Mouse (Mus musculus): ENCODE measurements around the gene Cabcoco1. TPM values are rescaled to one million over a fixed set of nuclear protein-coding genes. Genes with fewer than 3 reads are reported as not detected.

The Cabcoco1 gene
- total RNA-seq, 1 experiment from 2014 or later = 6.5 TPM

- no peak for DNase-seq
These were observed 106.6 kb downstream of the Cabcoco1 start for GRCm38 (mm10) chr10:68435001-68435560.

GRCm38 (mm10) chr10:68434045-68434639 lies 107.6 kb downstream of the Cabcoco1 start:
- no peak for DNase-seq

DNA sequence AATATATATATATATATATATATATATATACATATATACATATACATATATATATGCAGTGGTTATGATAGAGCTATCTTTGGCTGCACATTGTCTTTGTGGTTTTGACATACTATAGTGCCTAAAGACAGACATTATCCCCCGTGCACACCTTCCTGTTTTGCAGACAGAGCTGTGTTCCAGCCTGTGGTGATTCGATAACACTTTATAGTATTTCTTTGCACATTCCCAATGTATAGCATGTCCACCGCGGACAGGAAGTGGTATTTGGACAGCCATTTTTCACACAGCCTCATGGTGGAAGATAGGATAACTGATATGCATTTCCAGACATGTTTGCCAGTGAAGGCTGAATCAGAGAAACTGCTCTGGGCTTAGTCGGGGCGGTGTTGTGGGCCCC lies 110.3 kb downstream of the Cabcoco1 start:
- no peak for DNase-seq

DNA sequence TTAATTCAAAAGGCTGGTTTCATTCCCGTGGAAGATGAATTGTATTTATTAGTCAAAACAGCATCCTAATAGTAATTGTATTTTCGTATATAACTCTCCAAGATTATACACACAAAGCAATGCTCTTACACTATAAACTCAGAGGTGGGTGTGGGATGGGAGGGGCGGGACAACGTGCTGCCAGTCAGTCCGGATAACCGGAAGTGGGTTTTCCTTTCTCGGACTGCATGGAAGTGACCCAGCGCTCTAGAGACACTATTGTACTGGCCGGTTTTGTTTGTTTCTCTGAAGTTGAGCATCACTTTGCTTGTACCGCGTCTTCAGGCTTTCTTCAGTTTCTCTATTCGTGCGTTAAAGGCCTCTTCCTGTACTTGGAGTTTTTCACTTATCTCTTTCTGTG lies 110.8 kb downstream of the Cabcoco1 start:
- DNase-seq = no peak

- DNase-seq = no peak
These were observed 121.2 kb downstream of the Cabcoco1 start for GRCm38 (mm10) chr10:68420393-68420920.

DNA sequence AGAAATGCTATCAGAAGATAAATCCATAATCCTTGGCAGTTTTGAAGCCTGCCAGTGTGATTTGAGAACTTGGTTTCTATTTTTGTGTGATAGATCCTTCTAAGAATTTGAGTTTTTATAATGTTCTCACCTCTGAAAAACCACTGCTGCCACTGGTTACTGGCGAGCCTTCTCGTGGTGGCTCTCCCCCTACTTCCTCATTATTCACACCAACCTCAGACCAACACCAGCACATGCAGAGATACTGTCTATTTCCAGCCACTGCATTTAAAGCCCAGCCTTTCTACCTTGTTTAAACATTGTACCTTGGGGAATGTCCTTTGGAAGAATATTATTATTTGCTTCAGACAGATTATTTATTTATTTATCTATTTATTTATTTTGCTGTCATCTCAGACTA lies 121.8 kb downstream of the Cabcoco1 start:
- DNase-seq = no peak

- no peak for DNase-seq
These were observed 124.5 kb downstream of the Cabcoco1 start for GRCm38 (mm10) chr10:68417074-68417790.

- DNase-seq = peak; percentile 9
These were observed 135.8 kb downstream of the Cabcoco1 start for GRCm38 (mm10) chr10:68405936-68406335.

- no peak for DNase-seq
These were observed 144.9 kb downstream of the Cabcoco1 start for GRCm38 (mm10) chr10:68396786-68397185.

DNA sequence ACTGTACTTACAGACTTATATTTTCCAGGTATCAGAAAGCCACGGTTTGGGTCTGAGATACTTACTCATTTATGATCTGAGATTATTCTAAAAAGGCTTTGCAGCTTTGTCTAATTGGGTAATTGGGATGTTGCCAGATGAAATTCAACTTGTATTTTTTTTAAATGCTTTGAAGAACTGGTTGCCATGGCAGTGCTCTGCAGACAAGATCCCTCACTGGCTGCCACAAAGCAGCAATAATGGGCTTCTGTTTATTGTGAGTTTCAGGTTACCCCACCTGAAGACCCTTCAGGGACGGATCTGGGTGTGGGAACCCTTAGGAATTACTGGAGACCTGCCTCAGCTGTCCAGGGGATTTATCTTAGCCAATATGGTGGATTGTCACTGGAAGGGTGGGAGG lies 145.6 kb downstream of the Cabcoco1 start:
- DNase-seq = no peak

GRCm38 (mm10) chr10:68391640-68392039 lies 150.1 kb downstream of the Cabcoco1 start:
- DNase-seq = no peak

GRCm38 (mm10) chr10:68388802-68389201 lies 152.9 kb downstream of the Cabcoco1 start:
- no peak for DNase-seq

DNA sequence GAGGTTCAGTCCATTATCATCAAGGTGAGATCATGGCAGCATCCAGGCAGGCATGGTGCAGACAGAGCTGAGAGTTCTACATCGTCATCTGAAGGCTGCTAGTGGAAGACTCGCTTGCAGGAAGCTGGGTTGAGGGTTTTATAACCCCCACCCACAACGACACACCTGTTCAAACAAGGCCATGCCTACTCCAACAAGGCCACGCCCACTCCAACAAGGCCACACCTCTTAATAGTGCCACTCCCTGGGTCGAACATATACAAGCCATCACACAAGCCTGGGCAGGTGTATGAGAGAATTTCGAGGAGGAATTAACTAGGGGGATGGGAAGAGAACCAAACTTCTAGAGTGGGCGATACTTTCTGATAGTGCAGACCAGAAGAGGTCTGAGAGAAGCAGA lies 153.6 kb downstream of the Cabcoco1 start:
- DNase-seq = no peak

Other genes with a start within 250 kb of the Cabcoco1 start
- 6.9 and 9.3 TPM in 2 replicates for gene Tmem26, start 181.8 kb upstream of the Cabcoco1 start, total RNA-seq (2021)